8 mouse cellular contexts compared by ENCODE assay signal in the genomic region with DNA sequence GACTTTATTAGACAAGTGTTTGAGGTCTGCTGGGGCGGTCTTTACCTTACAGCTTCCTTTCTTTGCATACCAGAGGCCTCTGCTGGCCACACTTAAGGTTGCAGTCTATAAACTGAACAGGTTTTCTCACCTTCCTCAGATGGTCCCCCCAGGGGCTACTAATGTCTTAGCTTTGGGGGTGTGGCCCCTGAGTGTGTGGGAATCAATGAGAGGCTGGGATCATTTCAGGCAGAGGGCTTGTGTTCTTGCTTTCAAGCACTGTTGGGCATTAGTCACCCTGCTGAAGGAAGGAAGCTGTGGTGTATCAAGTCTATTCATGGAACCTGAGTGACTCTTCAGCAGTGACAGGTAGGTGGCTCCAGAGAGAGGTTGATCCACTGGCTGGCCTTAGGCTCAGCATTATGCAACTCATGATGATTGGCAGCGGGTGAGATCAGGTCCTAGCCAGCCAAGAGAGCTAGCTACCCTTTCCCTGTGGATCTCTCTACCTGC. TPM values are rescaled to one million over a fixed set of nuclear protein-coding genes. Genes with fewer than 3 reads are reported as not detected.
DNase-seq lines count a peak whose midpoint lies in the region; ATAC-seq and TF ChIP-seq lines count a peak whose summit lies in the region.

No protein-coding gene starts in this region.

- DNase-seq in liver, embryonic 14.5 days (ENCODE audit: low read depth in 3 of 3, low spot score in 3 of 3), result no peak
- no peak for DNase-seq in liver, embryonic 11.5 days (ENCODE audit: low spot score)
- peak; percentile 83 for DNase-seq in ZHBTc4 (ENCODE audit: low read depth, low spot score)
- DNase-seq in forelimb bud, embryonic 11.5 days (ENCODE audit: low read depth, low spot score), result peak; percentile 16
- DNase-seq in adrenal gland, postnatal 10 days, result no peak
- no peak for DNase-seq in gastrocnemius, adult 8-10 months (ENCODE audit: low spot score in 2 of 2)
- no peak for DNase-seq in thymus, postnatal 10 days (ENCODE audit: low spot score in 2 of 2)

- H3K9me3 ChIP-seq in liver, embryonic 14.5 days (ENCODE audit: control insufficient read depth, low read length), result no peaks in the 10 kb centered on the region
- no peaks in the 10 kb centered on the region for H3K9me3 ChIP-seq in liver, embryonic 11.5 days (ENCODE audit: control insufficient read depth, low read length)
- no peaks in the 10 kb centered on the region for H3K9me3 ChIP-seq in lung, embryonic 15.5 days

- no peak overlapping the region for H3K27ac ChIP-seq in liver, embryonic 14.5 days
- no peak overlapping the region for H3K27ac ChIP-seq in liver, embryonic 11.5 days (ENCODE audit: low read depth, low read length)
- H3K27ac ChIP-seq in lung, embryonic 15.5 days, result no peak overlapping the region

- no peak for ATAC-seq in liver, embryonic 14.5 days (ENCODE audit: insufficient read depth)
- ATAC-seq in liver, embryonic 11.5 days (replicated peaks; ENCODE audit: low FRiP score), result no peak
- ATAC-seq in lung, embryonic 15.5 days (ENCODE audit: borderline replicate concordance, extremely low read depth, low FRiP score, low TSS enrichment), result peak; percentile 39; the same call in 1 of the 2 replicates

- H3K27me3 ChIP-seq in liver, embryonic 14.5 days (ENCODE audit: control insufficient read depth, insufficient read depth, low read length), result no peaks in the 10 kb centered on the region
- no peaks in the 10 kb centered on the region for H3K27me3 ChIP-seq in liver, embryonic 11.5 days (replicated peaks; ENCODE audit: control insufficient read depth, insufficient read depth, low read length)
- H3K27me3 ChIP-seq in lung, embryonic 15.5 days, result no peaks in the 10 kb centered on the region

- peak; percentile 5; the same call in 1 of the 2 replicates for TF ChIP-seq CTCF in liver, embryonic 14.5 days (IDR thresholded peaks at IDR 0.05; ENCODE audit: low read depth)

- H3K9ac ChIP-seq in liver, embryonic 14.5 days (replicated peaks), result no peak overlapping the region
- no peak overlapping the region for H3K9ac ChIP-seq in liver, embryonic 11.5 days (ENCODE audit: low read depth, low read length)
- no peak overlapping the region for H3K9ac ChIP-seq in lung, embryonic 15.5 days

- no peak overlapping the region for H3K4me3 ChIP-seq in liver, embryonic 14.5 days (ENCODE audit: insufficient read depth in 1 of 2, low read depth in 2 of 2, low read length in 2 of 2)
- H3K4me3 ChIP-seq in liver, embryonic 11.5 days (ENCODE audit: low read depth, low read length), result no peak overlapping the region
- no peak overlapping the region for H3K4me3 ChIP-seq in lung, embryonic 15.5 days

- H3K4me2 ChIP-seq in liver, embryonic 14.5 days (ENCODE audit: low read depth), result no peak overlapping the region
- no peak overlapping the region for H3K4me2 ChIP-seq in liver, embryonic 11.5 days
- H3K4me2 ChIP-seq in lung, embryonic 15.5 days, result no peak overlapping the region

- H3K36me3 ChIP-seq in liver, embryonic 14.5 days (replicated peaks; ENCODE audit: control insufficient read depth, insufficient read depth, low read depth), result no peaks in the 10 kb centered on the region
- no peaks in the 10 kb centered on the region for H3K36me3 ChIP-seq in liver, embryonic 11.5 days (ENCODE audit: control insufficient read depth, insufficient read depth, low read length)
- H3K36me3 ChIP-seq in lung, embryonic 15.5 days, result no peaks in the 10 kb centered on the region

- WGBS in liver, embryonic 14.5 days (ENCODE audit: insufficient replicate concordance), result 30% methylated on average over 2 of the region's 2 CpGs
- 32% methylated on average over 2 of the region's 2 CpGs for WGBS in liver, embryonic 11.5 days
- 44% methylated on average over 2 of the region's 2 CpGs for WGBS in lung, embryonic 15.5 days

- no peaks in the 10 kb centered on the region for H3K4me1 ChIP-seq in liver, embryonic 14.5 days (replicated peaks; ENCODE audit: control insufficient read depth in 2 of 2, insufficient read depth in 2 of 2, low read length in 1 of 2)
- no peaks in the 10 kb centered on the region for H3K4me1 ChIP-seq in liver, embryonic 11.5 days (replicated peaks; ENCODE audit: control insufficient read depth, insufficient read depth, low read length)
- H3K4me1 ChIP-seq in lung, embryonic 15.5 days, result peaks cover 5% of the 10 kb centered on the region; the same call in 1 of the 2 replicates

- TF ChIP-seq EP300 in liver, embryonic 14.5 days (IDR thresholded peaks at IDR 0.05; ENCODE audit: low read depth), result no peak

RNA-seq across cellular contexts. Expression of a gene that starts 39.6 kb away (rescaled TPM):
- 3.0 and 4.5 TPM in 2 replicates for polyA plus RNA-seq in liver, embryonic 14.5 days (2012; rRNA removed)
- 8.5 and 8.6 TPM in 2 replicates for polyA plus RNA-seq in liver, embryonic 14.5 days (2014; fragmentation: Nextera tagmentation; extraction: Ambion mirVana)
- 14.3 and 16.3 TPM in 2 replicates for polyA plus RNA-seq in liver, embryonic 11.5 days (2014; fragmentation: Nextera tagmentation; extraction: Ambion mirVana)
- 20.8 and 21.1 TPM in 2 replicates for polyA plus RNA-seq in lung, embryonic 15.5 days (2015; fragmentation: Nextera tagmentation; extraction: Ambion mirVana)
- 10 to 100 TPM; 16.6 to 17.5 TPM for total RNA-seq in adrenal gland, postnatal 10 days (2021)
- 10 to 100 TPM; 30.8 to 40.8 (median 32.4) TPM for total RNA-seq in gastrocnemius, adult 8-10 months (2022)

Comparison
In these comparisons a context has a peak if more than half of its experiments do, and no peak if none do; other contexts are left out.
1. DNase-seq: peak in ZHBTc4 (single experiment) and forelimb bud, embryonic 11.5 days (single experiment); none in liver, embryonic 14.5 days (0 of 3), liver, embryonic 11.5 days (single experiment), adrenal gland, postnatal 10 days (single experiment), gastrocnemius, adult 8-10 months (0 of 2) and thymus, postnatal 10 days (0 of 2).